Mouse (Mus musculus) thymus, adult 2 months (tissue): ENCODE measurements around the gene Hoxa10. TPM values are rescaled to one million over a fixed set of nuclear protein-coding genes. Genes with fewer than 3 reads are reported as not detected.

Experiments used
- DNase-seq: peaks from one replicate; pipeline ENCODE4 v3.0.0; 2021
- H3K27ac ChIP-seq: fragments of 200-500 bp; 2 replicates; pipeline ENCODE4 v1.5.1; 2012; ENCODE audit warnings: low read length, control low read depth; ENCODE audit not compliant: control insufficient read depth, insufficient read depth
- H3K27me3 ChIP-seq: fragments of 200-500 bp; 2 replicates; pipeline ENCODE4 v1.6.1; 2012; ENCODE audit warnings: mild to moderate bottlenecking, low read length, moderate library complexity, mixed read lengths; ENCODE audit not compliant: control insufficient read depth, insufficient read depth
- H3K36me3 ChIP-seq: fragments of 200-500 bp; 2 replicates; pipeline ENCODE4 v1.6.1; 2012; ENCODE audit warnings: mild to moderate bottlenecking, low read length, moderate library complexity; ENCODE audit not compliant: control insufficient read depth, insufficient read depth
- H3K4me1 ChIP-seq: fragments of 200-500 bp; replicated peaks from 2 replicates; pipeline ENCODE4 v1.6.1; 2012; ENCODE audit warnings: low read length; ENCODE audit not compliant: control insufficient read depth, insufficient read depth
- H3K4me3 ChIP-seq: fragments of 200-500 bp; 2 replicates; pipeline ENCODE4 v1.5.1; 2012; ENCODE audit warnings: mild to moderate bottlenecking, low read length, control low read depth, moderate library complexity; ENCODE audit not compliant: control insufficient read depth, insufficient read depth
- CTCF ChIP-seq: fragments of 200-500 bp; IDR thresholded peaks from 2 replicates; pipeline ENCODE4 v1.5.1; 2012; ENCODE audit warnings: mild to moderate bottlenecking, control low read depth, low read length, moderate library complexity, borderline replicate concordance; ENCODE audit not compliant: control insufficient read depth, poor library complexity, insufficient read depth; ENCODE audit errors: extremely low read depth
- POLR2A ChIP-seq: fragments of 200-500 bp; IDR thresholded peaks from 2 replicates; pipeline ENCODE4 v1.6.1; 2012; ENCODE audit warnings: mild to moderate bottlenecking, low read length, control low read depth, moderate library complexity; ENCODE audit not compliant: control insufficient read depth, poor library complexity, insufficient read depth; ENCODE audit errors: extremely low read depth
- WGBS: fragments of 180-500 bp; shearing (Covaris S2); methylation state at CpG from one replicate; pipeline ENCODE4 v1.1.7; 2018; 5-methylcytosine and 5-hydroxymethylcytosine counted together
- polyA plus RNA-seq: library from polyadenylated mRNA; depleted of rRNA; stranded (reverse); fragments of >200 nt; gene quantifications from 2 replicates; pipeline ENCODE4 v1.2.3, GENCODE M21; 2012

Gene Hoxa10
- polyA plus RNA-seq, 1 experiment: not detected

GRCm38 (mm10) chr6:52212556-52213118, 28.0 kb downstream of the Hoxa10 start:
- WGBS: under 1% methylated on average over 22 of the region's 22 CpGs
- peak overlapping the region; percentile 44 for H3K4me3 ChIP-seq
- peaks cover 25% of the 10 kb centered on the region for H3K4me1 ChIP-seq
- H3K27ac ChIP-seq: peak overlapping the region; percentile 10; the same call in 1 of the 2 replicates
- H3K27me3 ChIP-seq: peaks cover 18% of the 10 kb centered on the region; the same call in 1 of the 2 replicates
- no peaks in the 10 kb centered on the region for H3K36me3 ChIP-seq
- no peak for DNase-seq
- no peak for TF ChIP-seq POLR2A
- TF ChIP-seq CTCF: no peak

GRCm38 (mm10) chr6:52211961-52212360, 28.7 kb downstream of the Hoxa10 start:
- no peak for DNase-seq
- peaks cover 20% of the 10 kb centered on the region for H3K4me1 ChIP-seq
- H3K36me3 ChIP-seq: no peaks in the 10 kb centered on the region
- H3K27ac ChIP-seq: no peak overlapping the region
- WGBS: 0% methylated on average over 13 of the region's 13 CpGs
- H3K27me3 ChIP-seq: peaks cover 17% of the 10 kb centered on the region; the same call in 1 of the 2 replicates
- H3K4me3 ChIP-seq: peak overlapping the region; percentile 44
- TF ChIP-seq CTCF (no peak), POLR2A (no peak)

DNA sequence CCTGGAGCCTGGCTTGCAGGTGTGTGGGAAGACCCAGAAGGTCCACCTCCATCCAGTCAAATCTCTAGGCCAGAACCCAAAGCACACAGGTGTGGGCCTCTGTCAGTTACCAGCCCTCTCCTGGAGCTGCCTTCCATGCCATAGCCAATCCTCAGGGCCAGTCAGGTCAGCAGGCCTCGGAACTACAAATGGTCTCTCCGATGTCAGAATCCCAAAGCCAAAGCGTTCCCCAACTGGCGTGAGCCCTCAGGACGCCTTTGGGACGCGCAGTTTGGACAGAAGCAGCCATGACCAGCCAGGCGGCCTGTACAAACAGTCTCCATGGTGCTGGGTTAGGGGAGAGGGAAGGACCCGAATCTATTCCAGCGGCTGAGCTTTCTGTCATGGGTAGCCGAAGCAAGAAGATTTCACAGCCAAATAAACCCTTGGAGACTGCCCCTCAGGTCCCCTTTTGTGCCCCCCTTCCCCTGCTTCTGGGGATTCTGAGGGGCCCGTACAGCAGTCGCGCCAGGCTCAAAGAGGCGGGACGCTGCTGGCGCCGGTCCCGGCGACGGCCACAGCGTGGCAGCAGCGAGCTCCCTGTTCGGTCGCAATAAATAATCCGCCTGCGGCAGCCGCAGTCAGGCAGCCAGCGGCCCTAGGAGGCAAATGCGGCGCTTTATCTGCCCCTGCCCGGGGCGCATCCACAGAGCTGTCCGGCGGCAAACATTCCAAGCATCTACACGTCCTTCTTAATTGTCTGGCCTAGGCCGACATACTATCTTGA, 29.3 kb downstream of the Hoxa10 start:
- no peaks in the 10 kb centered on the region for H3K36me3 ChIP-seq
- H3K4me1 ChIP-seq: peaks cover 18% of the 10 kb centered on the region
- TF ChIP-seq POLR2A: no peak
- TF ChIP-seq CTCF: peak; percentile 82; the same call in 1 of the 2 replicates
- peak overlapping the region; percentile 44 for H3K4me3 ChIP-seq
- H3K27me3 ChIP-seq: peaks cover 15% of the 10 kb centered on the region; the same call in 1 of the 2 replicates
- 4% methylated on average over 37 of the region's 37 CpGs for WGBS
- DNase-seq: peak; percentile 79
- no peak overlapping the region for H3K27ac ChIP-seq

DNA sequence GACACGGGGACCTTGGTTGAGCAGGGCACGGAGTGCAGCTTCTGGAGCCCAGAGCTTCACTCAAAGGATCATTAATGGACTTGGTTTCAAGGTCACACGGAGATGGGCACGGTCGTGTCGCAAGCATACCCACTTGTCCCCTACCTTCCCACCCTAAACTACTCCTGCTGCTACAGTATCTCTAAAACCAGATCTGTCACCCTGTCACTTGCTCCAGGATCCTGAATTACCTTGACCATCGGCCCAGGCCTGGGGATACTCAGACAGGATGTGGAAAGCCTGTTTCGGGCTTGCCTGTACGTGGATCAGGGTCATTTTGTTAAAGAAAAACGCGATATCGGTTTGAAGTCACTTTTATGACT, 31.0 kb downstream of the Hoxa10 start:
- Histone ChIP-seq H3K4me3 (no peak overlapping the region), H3K27ac (no peak overlapping the region), H3K36me3 (no peaks in the 10 kb centered on the region), H3K4me1 (peaks cover 18% of the 10 kb centered on the region), H3K27me3 (peaks cover 13% of the 10 kb centered on the region; the same call in 1 of the 2 replicates)
- TF ChIP-seq POLR2A: no peak
- no peak for TF ChIP-seq CTCF
- WGBS: 71% methylated on average over 12 of the region's 12 CpGs
- no peak for DNase-seq

GRCm38 (mm10) chr6:52208868-52209684, 31.6 kb downstream of the Hoxa10 start:
- no peak for TF ChIP-seq POLR2A
- TF ChIP-seq CTCF: no peak
- Histone ChIP-seq H3K27ac (no peak overlapping the region), H3K4me1 (peaks cover 18% of the 10 kb centered on the region), H3K27me3 (peaks cover 13% of the 10 kb centered on the region; the same call in 1 of the 2 replicates), H3K36me3 (no peaks in the 10 kb centered on the region), H3K4me3 (no peak overlapping the region)
- DNase-seq: no peak
- 31% methylated on average over 18 of the region's 18 CpGs for WGBS

- 40% methylated on average over 45 of the region's 47 CpGs for WGBS
- Histone ChIP-seq H3K4me3 (no peak within 1 kb of the TSS), H3K4me1 (peaks cover 18% of the 10 kb centered on the region), H3K27me3 (peaks cover 13% of the 10 kb centered on the region; the same call in 1 of the 2 replicates), H3K27ac (no peak within 1 kb of the TSS), H3K36me3 (no peaks in the 10 kb centered on the region)
- TF ChIP-seq POLR2A (no peak), CTCF (no peak)
- DNase-seq: no peak
These were observed 32.4 kb downstream of the Hoxa10 start, which contains the start of gene Hoxa6 for GRCm38 (mm10) chr6:52208072-52208867. Hoxa6 (minus strand) TSS chr6:52208722.

DNA sequence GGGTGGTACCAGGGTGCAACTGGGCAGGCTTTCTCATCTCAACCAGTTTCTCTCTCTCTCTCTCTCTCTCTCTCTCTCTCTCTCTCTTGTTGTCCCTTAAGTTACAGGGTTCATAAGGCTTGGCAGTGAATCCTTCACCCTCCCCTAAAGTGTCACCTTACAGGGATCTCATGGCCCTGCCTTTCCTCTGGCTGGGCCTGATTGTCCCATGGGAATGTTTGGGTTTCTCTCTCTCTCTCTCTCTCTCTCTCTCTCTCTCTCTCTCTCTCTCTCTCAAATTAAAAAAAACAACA, 33.0 kb downstream of the Hoxa10 start:
- no peak overlapping the region for H3K27ac ChIP-seq
- no peak overlapping the region for H3K4me3 ChIP-seq
- H3K27me3 ChIP-seq: peaks cover 10% of the 10 kb centered on the region; the same call in 1 of the 2 replicates
- H3K4me1 ChIP-seq: peaks cover 13% of the 10 kb centered on the region
- no peak for DNase-seq
- no peak for TF ChIP-seq POLR2A
- TF ChIP-seq CTCF: no peak
- H3K36me3 ChIP-seq: no peaks in the 10 kb centered on the region
